Mouse (Mus musculus): Measurements from ENCODE around the gene Stx7.
"Not testable (repeated sequence)": the region's sequence is repeated elsewhere in the genome, so short reads cannot be mapped to it uniquely, and the experiment has no call there.

The Stx7 gene

GRCm38 (mm10) chr10:24149135-24149781 is at the start of gene Stx7:
Stx7 (plus strand) TSS chr10:24149302.
- DNase-seq (ENCODE audit: low read depth, low spot score) = peak; percentile 90

- DNase-seq (ENCODE audit: low read depth, low spot score) = not testable (repeated sequence)
These were observed 47.3 kb upstream of the Stx7 start, which contains the start of gene Taar8c for GRCm38 (mm10) chr10:24101812-24102211. Taar8c (minus strand) TSS chr10:24101912.

GRCm38 (mm10) chr10:24103299-24103698 is 45.8 kb upstream of the Stx7 start:
- DNase-seq (ENCODE audit: low read depth, low spot score) = not testable (repeated sequence)

- no peak for DNase-seq (ENCODE audit: low read depth, low spot score)
These were observed 41.4 kb upstream of the Stx7 start for GRCm38 (mm10) chr10:24107747-24108146.

- DNase-seq (ENCODE audit: low read depth, low spot score) = no peak
These were observed 40.9 kb upstream of the Stx7 start for GRCm38 (mm10) chr10:24108236-24108635.

- not testable (repeated sequence) for DNase-seq (ENCODE audit: low read depth, low spot score)
These were observed 39.7 kb upstream of the Stx7 start, which contains the start of gene Taar9 for GRCm38 (mm10) chr10:24109434-24109833. Taar9 (minus strand) TSS chr10:24109534.

- DNase-seq (ENCODE audit: low read depth, low spot score) = peak; percentile 22
These were observed 37.9 kb upstream of the Stx7 start for GRCm38 (mm10) chr10:24111116-24111778.

- DNase-seq (ENCODE audit: low read depth, low spot score) = peak; percentile 64
These were observed 17.4 kb upstream of the Stx7 start for GRCm38 (mm10) chr10:24131451-24132262.

GRCm38 (mm10) chr10:24132273-24132672 is 16.8 kb upstream of the Stx7 start:
- DNase-seq (ENCODE audit: low read depth, low spot score) = no peak

GRCm38 (mm10) chr10:24133132-24133531 is 16.0 kb upstream of the Stx7 start:
- DNase-seq (ENCODE audit: low read depth, low spot score) = no peak

GRCm38 (mm10) chr10:24134071-24134645 is 14.9 kb upstream of the Stx7 start:
- DNase-seq (ENCODE audit: low read depth, low spot score) = no peak

GRCm38 (mm10) chr10:24138623-24139261 is 10.4 kb upstream of the Stx7 start:
- no peak for DNase-seq (ENCODE audit: low read depth, low spot score)

GRCm38 (mm10) chr10:24142735-24143134 is 6.4 kb upstream of the Stx7 start:
- DNase-seq (ENCODE audit: low read depth, low spot score) = no peak

- DNase-seq (ENCODE audit: low read depth, low spot score) = no peak
These were observed 984 bp downstream of the Stx7 start for GRCm38 (mm10) chr10:24150086-24150485.

GRCm38 (mm10) chr10:24158470-24159254 is 9.6 kb downstream of the Stx7 start:
- DNase-seq (ENCODE audit: low read depth, low spot score) = no peak

GRCm38 (mm10) chr10:24159575-24159974 is 10.5 kb downstream of the Stx7 start:
- DNase-seq (ENCODE audit: low read depth, low spot score) = no peak

- no peak for DNase-seq (ENCODE audit: low read depth, low spot score)
These were observed 11.2 kb downstream of the Stx7 start for GRCm38 (mm10) chr10:24160349-24160748.

- no peak for DNase-seq (ENCODE audit: low read depth, low spot score)
These were observed 15.2 kb downstream of the Stx7 start for GRCm38 (mm10) chr10:24164137-24164908.

- DNase-seq (ENCODE audit: low read depth, low spot score) = no peak
These were observed 15.8 kb downstream of the Stx7 start for GRCm38 (mm10) chr10:24164909-24165304.

GRCm38 (mm10) chr10:24165526-24166055 is 16.5 kb downstream of the Stx7 start:
- no peak for DNase-seq (ENCODE audit: low read depth, low spot score)
